Mouse (Mus musculus): Measurements from ENCODE around the gene Tmem102.

The Tmem102 gene

DNA sequence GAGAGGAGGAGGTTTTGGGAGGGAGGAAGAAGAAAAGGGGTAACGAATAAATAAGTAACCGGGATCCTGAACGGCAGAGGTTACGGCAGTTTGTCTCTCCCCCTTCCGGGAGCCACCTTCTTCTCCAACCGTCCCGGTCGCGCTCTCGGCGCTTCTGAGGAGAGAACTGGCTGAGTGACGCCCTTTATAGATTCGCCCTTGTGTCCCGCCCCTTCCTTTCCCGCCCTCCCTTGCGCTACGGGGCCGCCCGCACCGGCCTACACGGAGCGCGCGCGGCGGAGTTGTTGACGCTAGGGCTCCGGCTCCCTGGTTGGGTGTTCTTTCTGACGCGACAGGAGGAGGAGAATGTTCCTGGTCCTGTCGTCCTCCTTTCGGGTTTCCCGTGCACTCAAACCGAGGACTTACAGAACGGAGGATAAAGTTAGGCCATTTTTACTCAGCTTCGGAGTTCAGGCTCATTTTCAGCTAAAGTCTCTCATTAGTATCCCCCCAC lies 46.9 kb downstream of the Tmem102 start, which contains the start of gene Polr2a:
TSS of gene Polr2a (minus strand) at position 160 of the 493 bp plus-strand sequence.
- peak; percentile 98 for DNase-seq (ENCODE audit: low spot score in 2 of 2)

DNA sequence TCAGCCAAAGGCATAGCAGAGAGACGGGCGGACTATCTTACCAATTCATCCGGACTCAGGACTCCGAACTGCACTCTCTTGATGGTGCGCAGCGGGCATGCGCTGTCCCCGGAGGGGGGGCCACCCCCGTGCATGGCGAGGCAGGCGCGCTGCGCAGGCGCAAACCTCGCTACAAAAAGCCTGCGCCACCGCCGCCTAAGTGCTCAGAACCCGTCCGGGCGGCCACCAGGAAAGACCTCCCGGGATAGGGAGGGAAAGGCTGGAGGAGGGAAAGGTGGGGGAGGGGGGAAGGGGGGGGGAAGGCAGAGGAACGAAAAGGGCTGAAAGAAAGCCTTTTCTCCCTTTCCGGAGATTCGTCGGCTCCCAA lies 47.4 kb downstream of the Tmem102 start:
- peak; percentile 96 for DNase-seq (ENCODE audit: low spot score in 2 of 2)

DNA sequence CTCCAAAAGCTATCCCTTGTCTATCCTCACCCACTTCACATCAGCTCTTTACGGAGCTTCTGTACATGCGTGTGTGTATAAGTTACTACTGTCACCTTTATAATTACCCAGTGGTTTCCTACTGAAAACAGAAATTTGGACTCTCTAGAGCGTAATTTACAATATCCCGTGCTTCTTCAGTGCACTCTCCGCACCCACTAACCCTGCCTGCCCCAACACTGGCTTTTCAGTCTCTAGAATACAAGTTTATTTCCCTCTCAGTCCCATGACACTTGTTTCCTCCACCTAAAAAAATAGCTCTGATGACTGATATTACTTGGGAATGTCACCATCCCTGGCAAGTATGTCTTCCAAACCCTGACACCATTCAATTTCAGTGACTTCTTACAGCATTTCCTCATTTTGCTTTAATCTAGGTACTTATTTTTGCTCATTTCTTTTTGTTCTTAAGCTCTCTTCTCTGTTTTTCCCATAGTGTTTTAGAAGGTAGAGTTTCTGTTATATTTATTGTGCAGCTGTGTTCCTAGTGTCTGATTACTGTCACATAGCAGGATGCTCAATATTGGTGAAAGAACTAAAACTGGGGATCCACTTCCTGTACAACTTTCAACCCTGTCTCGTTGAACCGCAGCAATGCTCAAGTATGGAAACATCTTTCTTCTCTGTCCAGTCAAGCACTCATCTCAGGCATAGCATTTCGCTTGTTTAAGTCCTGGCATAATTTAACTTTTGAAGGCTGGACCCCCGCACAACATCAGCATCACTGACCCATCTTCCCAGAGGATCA lies 47.9 kb downstream of the Tmem102 start:
- DNase-seq (ENCODE audit: low spot score in 2 of 2), result no peak

DNA sequence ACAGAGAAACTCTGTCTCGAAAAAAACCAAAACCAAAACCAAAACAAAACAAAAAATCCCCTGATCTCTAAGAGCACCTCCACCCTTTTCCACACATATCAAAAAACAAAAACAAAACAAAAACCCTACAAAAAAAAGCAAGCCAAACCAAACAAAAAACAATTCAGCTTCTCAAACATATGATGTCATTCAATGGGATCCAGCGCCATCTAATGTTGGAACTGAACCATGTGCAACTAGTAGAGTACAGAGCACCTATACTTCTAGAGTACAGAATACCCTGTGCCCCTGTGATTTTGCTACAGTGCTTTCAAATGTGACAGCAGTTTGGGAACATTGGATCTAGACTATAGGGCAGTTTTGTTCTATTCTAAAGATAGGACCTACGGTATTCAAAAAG lies 50.7 kb downstream of the Tmem102 start:
- peak; percentile 52 to 63 for DNase-seq (ENCODE audit: low spot score in 2 of 2)

DNA sequence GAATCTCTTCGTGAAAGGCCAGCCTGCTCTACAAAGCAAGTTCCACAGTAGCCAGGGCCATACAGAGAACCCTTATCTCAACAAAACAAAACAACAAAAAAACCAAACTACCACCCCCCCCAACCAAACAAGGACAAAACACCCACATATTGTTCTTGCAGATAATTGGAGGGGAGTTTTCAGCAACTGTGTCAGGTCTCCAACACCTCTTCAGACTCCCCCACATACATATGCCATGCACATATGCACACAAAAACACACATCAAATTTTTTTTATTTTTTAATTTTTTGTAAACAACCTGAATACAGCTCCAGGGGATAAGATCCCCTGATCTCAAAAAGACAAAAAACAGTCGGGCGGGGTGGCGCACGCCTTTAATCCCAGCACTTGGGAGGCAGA lies 51.2 kb downstream of the Tmem102 start:
- DNase-seq (ENCODE audit: low spot score in 2 of 2), result no peak
